Mouse (Mus musculus): Measurements from ENCODE around the gene Vav2. TPM values are rescaled to one million over a fixed set of nuclear protein-coding genes. Genes with fewer than 3 reads are reported as not detected.

Vav2 gene
- polyA plus RNA-seq, 1 experiment from 2014 or later: 7.1 TPM

DNA sequence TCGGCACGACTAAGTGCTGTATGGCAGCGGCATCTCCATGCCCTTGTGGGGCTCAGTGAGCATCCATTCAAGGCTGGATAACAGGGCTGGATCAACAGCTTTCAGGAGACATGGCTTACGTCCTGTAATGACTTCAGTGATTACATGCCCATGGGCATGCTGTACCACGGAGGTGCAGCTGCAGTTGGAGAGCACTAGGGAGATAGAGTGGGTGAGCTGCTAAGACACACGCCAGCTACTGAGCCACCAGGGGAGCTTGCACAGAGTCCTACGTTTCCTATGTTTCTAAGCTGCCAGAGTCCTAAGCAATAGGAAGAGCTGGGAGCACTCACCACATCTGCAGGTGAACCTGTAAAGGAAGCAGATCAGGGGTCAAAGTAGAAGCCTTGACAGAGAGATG is 148.0 kb downstream of the Vav2 start:
- H3K27me3 ChIP-seq (ENCODE audit: insufficient read depth, low read length): no peaks in the 10 kb centered on the region
- no peak overlapping the region for H3K27ac ChIP-seq (ENCODE audit: low read length)
- no peak overlapping the region for H3K4me2 ChIP-seq (replicated peaks; ENCODE audit: low read depth, low read length)
- no peak overlapping the region for H3K4me3 ChIP-seq (ENCODE audit: low read length)
- H3K9ac ChIP-seq (replicated peaks; ENCODE audit: low read length): no peak overlapping the region
- no peaks in the 10 kb centered on the region for H3K4me1 ChIP-seq (ENCODE audit: insufficient read depth, low read length)
- 91% methylated on average over 7 of the region's 7 CpGs for WGBS
- no peak for ATAC-seq (ENCODE audit: low FRiP score, low TSS enrichment)
- H3K9me3 ChIP-seq (ENCODE audit: low read length): peaks cover 3% of the 10 kb centered on the region; the same call in 1 of the 2 replicates
- peaks cover 32% of the 10 kb centered on the region for H3K36me3 ChIP-seq (ENCODE audit: insufficient read depth, low read length)

DNA sequence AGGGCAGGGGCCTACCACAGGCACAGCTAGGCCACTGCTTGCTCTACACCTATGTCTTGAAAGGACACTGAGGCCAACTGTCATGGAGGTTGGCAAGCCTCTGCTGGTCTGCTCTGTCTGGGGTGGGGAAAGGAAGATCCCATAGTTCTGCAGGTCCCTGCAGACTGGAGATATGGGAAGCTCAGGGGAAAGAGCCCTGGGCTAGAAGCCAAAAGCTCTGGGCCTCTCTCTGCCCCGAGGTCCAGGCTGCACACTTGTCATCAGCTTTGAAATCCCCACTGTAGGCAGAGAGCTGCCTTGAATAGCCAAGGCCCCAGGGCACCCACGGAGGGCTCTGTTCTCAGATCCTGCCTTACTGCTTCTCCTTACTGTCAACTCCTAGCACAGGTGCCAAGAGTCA is 158.5 kb downstream of the Vav2 start:
- H3K27me3 ChIP-seq (ENCODE audit: insufficient read depth, low read length): no peaks in the 10 kb centered on the region
- no peak for ATAC-seq (ENCODE audit: low FRiP score, low TSS enrichment)
- peaks cover 57% of the 10 kb centered on the region for H3K36me3 ChIP-seq (ENCODE audit: insufficient read depth, low read length)
- no peaks in the 10 kb centered on the region for H3K4me1 ChIP-seq (ENCODE audit: insufficient read depth, low read length)
- H3K4me2 ChIP-seq (replicated peaks; ENCODE audit: low read depth, low read length): no peak overlapping the region
- H3K9ac ChIP-seq (replicated peaks; ENCODE audit: low read length): no peak overlapping the region
- no peaks in the 10 kb centered on the region for H3K9me3 ChIP-seq (ENCODE audit: low read length)
- 63% methylated on average over 2 of the region's 2 CpGs for WGBS
- H3K4me3 ChIP-seq (ENCODE audit: low read length): no peak overlapping the region
- no peak overlapping the region for H3K27ac ChIP-seq (ENCODE audit: low read length)

- ATAC-seq (ENCODE audit: low FRiP score, low TSS enrichment): no peak
- no peak overlapping the region for H3K4me3 ChIP-seq (ENCODE audit: low read length)
- 52% methylated on average over 3 of the region's 3 CpGs for WGBS
- H3K4me2 ChIP-seq (replicated peaks; ENCODE audit: low read depth, low read length): no peak overlapping the region
- H3K4me1 ChIP-seq (ENCODE audit: insufficient read depth, low read length): no peaks in the 10 kb centered on the region
- no peaks in the 10 kb centered on the region for H3K27me3 ChIP-seq (ENCODE audit: insufficient read depth, low read length)
- H3K27ac ChIP-seq (ENCODE audit: low read length): no peak overlapping the region
- no peak overlapping the region for H3K9ac ChIP-seq (replicated peaks; ENCODE audit: low read length)
- H3K9me3 ChIP-seq (ENCODE audit: low read length): no peaks in the 10 kb centered on the region
- peaks cover 40% of the 10 kb centered on the region for H3K36me3 ChIP-seq (ENCODE audit: insufficient read depth, low read length)
Observed at GRCm38 (mm10) chr2:27265819-27266218, 161.0 kb downstream of the Vav2 start.

GRCm38 (mm10) chr2:27262984-27263383 is 163.8 kb downstream of the Vav2 start:
- 85% methylated on average over 4 of the region's 4 CpGs for WGBS
- H3K27ac ChIP-seq (ENCODE audit: low read length): no peak overlapping the region

DNA sequence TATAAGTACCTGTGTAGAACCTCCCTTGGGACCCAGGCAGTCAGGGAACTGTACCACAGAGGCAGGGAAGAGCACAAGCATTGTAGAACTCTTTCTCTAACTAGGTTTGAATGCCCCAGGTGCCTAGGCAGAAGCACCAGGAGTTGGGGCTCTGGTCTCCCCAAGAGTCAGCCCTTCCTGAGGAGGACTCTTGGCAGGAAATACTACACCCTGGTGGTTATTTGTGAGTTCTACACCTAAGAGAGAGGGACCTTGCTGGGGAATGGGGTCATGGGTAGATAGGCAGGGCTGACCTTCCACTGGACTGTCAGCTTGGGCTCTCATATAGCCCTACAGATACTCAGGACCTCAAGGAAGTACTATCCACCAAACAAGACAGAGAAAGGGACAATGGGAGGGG is 175.4 kb downstream of the Vav2 start:
- no peak for ATAC-seq (ENCODE audit: low FRiP score, low TSS enrichment)
- H3K27ac ChIP-seq (ENCODE audit: low read length): no peak overlapping the region
- no peaks in the 10 kb centered on the region for H3K36me3 ChIP-seq (ENCODE audit: insufficient read depth, low read length)
- H3K9ac ChIP-seq (replicated peaks; ENCODE audit: low read length): no peak overlapping the region
- H3K4me1 ChIP-seq (ENCODE audit: insufficient read depth, low read length): peaks cover 16% of the 10 kb centered on the region
- H3K4me2 ChIP-seq (replicated peaks; ENCODE audit: low read depth, low read length): no peak overlapping the region
- no peaks in the 10 kb centered on the region for H3K9me3 ChIP-seq (ENCODE audit: low read length)
- no peaks in the 10 kb centered on the region for H3K27me3 ChIP-seq (ENCODE audit: insufficient read depth, low read length)
- no peak overlapping the region for H3K4me3 ChIP-seq (ENCODE audit: low read length)

More at GRCm38 (mm10) chr2:27262984-27263383, 163.8 kb downstream of the Vav2 start:
- Histone ChIP-seq H3K27me3 (ENCODE audit: insufficient read depth, low read length) (no peaks in the 10 kb centered on the region), H3K9me3 (ENCODE audit: low read length) (no peaks in the 10 kb centered on the region), H3K4me3 (ENCODE audit: low read length) (no peak overlapping the region), H3K4me2 (replicated peaks; ENCODE audit: low read depth, low read length) (no peak overlapping the region), H3K36me3 (ENCODE audit: insufficient read depth, low read length) (peaks cover 21% of the 10 kb centered on the region), H3K9ac (replicated peaks; ENCODE audit: low read length) (no peak overlapping the region), H3K4me1 (ENCODE audit: insufficient read depth, low read length) (no peaks in the 10 kb centered on the region)
- no peak for ATAC-seq (ENCODE audit: low FRiP score, low TSS enrichment)

- Histone ChIP-seq H3K4me3 (ENCODE audit: low read length) (peak within 1 kb of the TSS; percentile 8; the same call in 1 of the 2 replicates), H3K4me1 (ENCODE audit: insufficient read depth, low read length) (peaks cover 26% of the 10 kb centered on the region), H3K9ac (replicated peaks; ENCODE audit: low read length) (peak within 1 kb of the TSS; percentile 39), H3K36me3 (ENCODE audit: insufficient read depth, low read length) (0 out of 2 replicates have a peak, but pooled peaks cover under 1% of the 10 kb centered on the region), H3K4me2 (replicated peaks; ENCODE audit: low read depth, low read length) (peak within 1 kb of the TSS; percentile 42), H3K27ac (ENCODE audit: low read length) (peak within 1 kb of the TSS; percentile 88), H3K27me3 (ENCODE audit: insufficient read depth, low read length) (no peaks in the 10 kb centered on the region), H3K9me3 (ENCODE audit: low read length) (no peaks in the 10 kb centered on the region)
- ATAC-seq (ENCODE audit: low FRiP score, low TSS enrichment): peak; percentile 2; the same call in 1 of the 2 replicates
- 69% methylated on average over 2 of the region's 2 CpGs for WGBS
Observed at GRCm38 (mm10) chr2:27248211-27248610, 178.6 kb downstream of the Vav2 start, which contains the start of gene Sardh. Gene Sardh (minus strand): TSS chr2:27248337.

DNA sequence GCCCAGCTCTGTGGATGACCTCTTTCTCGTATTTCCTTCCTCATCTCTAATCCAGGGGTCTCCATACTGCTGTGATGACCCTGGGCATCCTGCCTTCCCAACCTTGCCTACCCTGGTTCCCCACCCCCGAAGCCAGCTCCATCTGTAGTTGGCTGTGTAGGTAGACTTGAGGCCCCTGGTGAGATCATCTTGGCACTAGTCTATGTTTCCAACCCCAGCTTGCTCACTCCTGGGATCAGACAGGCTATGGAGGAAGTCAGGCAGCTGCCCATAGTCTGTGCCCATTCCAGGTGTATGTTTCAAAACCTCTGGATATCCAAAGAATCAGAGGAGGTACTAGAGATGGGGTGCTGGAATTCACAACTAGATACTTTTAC is 179.4 kb downstream of the Vav2 start:
- Histone ChIP-seq H3K9ac (replicated peaks; ENCODE audit: low read length) (peak overlapping the region; percentile 39), H3K27ac (ENCODE audit: low read length) (peak overlapping the region; percentile 88), H3K4me1 (ENCODE audit: insufficient read depth, low read length) (peaks cover 26% of the 10 kb centered on the region), H3K36me3 (ENCODE audit: insufficient read depth, low read length) (0 out of 2 replicates have a peak, but pooled peaks cover 4% of the 10 kb centered on the region), H3K9me3 (ENCODE audit: low read length) (no peaks in the 10 kb centered on the region), H3K4me3 (ENCODE audit: low read length) (no peak overlapping the region), H3K4me2 (replicated peaks; ENCODE audit: low read depth, low read length) (peak overlapping the region; percentile 42), H3K27me3 (ENCODE audit: insufficient read depth, low read length) (no peaks in the 10 kb centered on the region)
- no peak; the same call in 1 of the 2 replicates for ATAC-seq (ENCODE audit: low FRiP score, low TSS enrichment)
- WGBS: 24% methylated on average over 2 of the region's 2 CpGs

DNA sequence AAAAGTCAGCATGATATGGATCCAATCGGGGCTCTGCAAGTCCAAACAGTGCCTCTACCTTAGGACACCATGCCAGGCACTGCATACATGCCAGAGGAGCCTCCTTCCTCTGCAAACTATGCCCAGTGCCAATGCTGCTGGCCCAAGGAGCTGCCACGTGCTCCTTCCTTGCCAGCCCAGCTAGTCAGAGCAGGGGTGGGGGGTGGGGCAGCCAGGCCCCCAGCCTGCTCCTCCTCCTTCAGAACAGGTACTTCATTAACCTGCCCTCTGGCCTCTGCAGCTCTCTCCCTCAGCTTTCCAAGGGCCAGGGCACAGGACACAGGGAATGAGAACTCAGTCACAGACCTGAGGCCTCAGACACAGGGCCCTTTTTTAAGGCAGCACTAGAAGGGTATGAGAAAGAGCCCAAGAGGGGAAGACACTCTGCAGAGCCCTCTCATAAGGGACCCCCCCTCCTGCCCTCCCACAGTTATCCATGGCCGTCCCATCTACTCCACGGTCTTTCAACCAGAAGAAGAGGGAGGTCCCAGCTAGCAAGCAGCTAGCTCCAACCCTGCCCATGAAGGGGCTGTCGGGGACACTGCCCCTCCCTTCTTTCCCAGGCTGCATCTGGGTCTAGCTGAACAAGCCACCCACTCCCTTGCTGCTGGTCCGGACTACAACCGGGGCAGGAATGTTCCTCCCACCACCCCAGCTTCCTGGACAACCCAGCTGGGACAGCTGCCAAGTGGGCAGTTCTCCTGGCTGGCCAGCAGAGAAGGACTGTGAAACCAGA is 179.9 kb downstream of the Vav2 start:
- peak overlapping the region; percentile 8 for H3K4me3 ChIP-seq (ENCODE audit: low read length)
- 17% methylated on average over 7 of the region's 7 CpGs for WGBS
- H3K9ac ChIP-seq (replicated peaks; ENCODE audit: low read length): peak overlapping the region; percentile 39

DNA sequence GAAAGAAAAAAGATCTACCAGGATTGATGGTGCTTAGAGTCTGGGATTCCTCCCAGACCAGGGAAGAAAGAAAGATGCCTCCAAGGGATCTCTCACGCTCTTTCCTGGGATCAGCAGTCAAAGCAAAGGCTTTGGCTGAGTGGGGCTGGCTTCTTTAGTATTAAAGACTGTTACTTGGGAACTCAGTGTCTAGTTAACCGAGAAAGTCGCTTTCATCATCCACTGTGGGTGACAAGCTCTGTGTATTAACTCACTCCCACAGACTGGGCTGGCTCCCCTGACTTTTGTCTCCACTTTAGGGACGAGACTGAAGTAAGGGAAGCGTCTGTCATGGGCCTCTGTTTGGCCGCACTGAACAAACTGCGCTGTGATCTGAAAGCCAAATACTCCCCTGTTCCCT is 180.9 kb downstream of the Vav2 start:
- 53% methylated on average over 7 of the region's 7 CpGs for WGBS

More for the DNA sequence above, 179.9 kb downstream of the Vav2 start:
- peak overlapping the region; percentile 88 for H3K27ac ChIP-seq (ENCODE audit: low read length)
- H3K27me3 ChIP-seq (ENCODE audit: insufficient read depth, low read length): no peaks in the 10 kb centered on the region
- peaks cover 26% of the 10 kb centered on the region for H3K4me1 ChIP-seq (ENCODE audit: insufficient read depth, low read length)
- H3K9me3 ChIP-seq (ENCODE audit: low read length): no peaks in the 10 kb centered on the region
- peak; percentile 98 for ATAC-seq (ENCODE audit: low FRiP score, low TSS enrichment)
- H3K4me2 ChIP-seq (replicated peaks; ENCODE audit: low read depth, low read length): peak overlapping the region; percentile 42
- H3K36me3 ChIP-seq (ENCODE audit: insufficient read depth, low read length): 0 out of 2 replicates have a peak, but pooled peaks cover 4% of the 10 kb centered on the region

GRCm38 (mm10) chr2:27237342-27237741 is 189.5 kb downstream of the Vav2 start:
- no peak overlapping the region for H3K9ac ChIP-seq (replicated peaks; ENCODE audit: low read length)
- 28% methylated on average over 4 of the region's 4 CpGs for WGBS
- no peak overlapping the region for H3K27ac ChIP-seq (ENCODE audit: low read length)
- peak; percentile 50; the same call in 1 of the 2 replicates for ATAC-seq (ENCODE audit: low FRiP score, low TSS enrichment)
- peaks cover 5% of the 10 kb centered on the region for H3K4me1 ChIP-seq (ENCODE audit: insufficient read depth, low read length)
- no peak overlapping the region for H3K4me3 ChIP-seq (ENCODE audit: low read length)
- H3K36me3 ChIP-seq (ENCODE audit: insufficient read depth, low read length): peaks cover 26% of the 10 kb centered on the region
- no peaks in the 10 kb centered on the region for H3K9me3 ChIP-seq (ENCODE audit: low read length)
- no peak overlapping the region for H3K4me2 ChIP-seq (replicated peaks; ENCODE audit: low read depth, low read length)
- no peaks in the 10 kb centered on the region for H3K27me3 ChIP-seq (ENCODE audit: insufficient read depth, low read length)

More for the DNA sequence above, 180.9 kb downstream of the Vav2 start:
- no peaks in the 10 kb centered on the region for H3K27me3 ChIP-seq (ENCODE audit: insufficient read depth, low read length)
- H3K4me2 ChIP-seq (replicated peaks; ENCODE audit: low read depth, low read length): peak overlapping the region; percentile 42
- H3K9ac ChIP-seq (replicated peaks; ENCODE audit: low read length): peak overlapping the region; percentile 39
- 0 out of 2 replicates have a peak, but pooled peaks cover 4% of the 10 kb centered on the region for H3K36me3 ChIP-seq (ENCODE audit: insufficient read depth, low read length)
- peak overlapping the region; percentile 88 for H3K27ac ChIP-seq (ENCODE audit: low read length)
- no peak for ATAC-seq (ENCODE audit: low FRiP score, low TSS enrichment)
- H3K4me3 ChIP-seq (ENCODE audit: low read length): peak overlapping the region; percentile 8
- H3K4me1 ChIP-seq (ENCODE audit: insufficient read depth, low read length): peaks cover 26% of the 10 kb centered on the region
- no peaks in the 10 kb centered on the region for H3K9me3 ChIP-seq (ENCODE audit: low read length)

Measured in kidney, embryonic 16.5 days (tissue).